Mouse (Mus musculus): ENCODE measurements around the gene Gabra5.

Gabra5 gene

GRCm38 (mm10) chr7:57386517-57387340 lies 123.1 kb downstream of the Gabra5 start, which contains the start of gene Gabrg3:
Gene Gabrg3 (minus strand): TSS chr7:57387188.
- peak in 1 of 2 experiments; percentile 3 for DNase-seq (ENCODE audit: low spot score in 2 of 2)

DNA sequence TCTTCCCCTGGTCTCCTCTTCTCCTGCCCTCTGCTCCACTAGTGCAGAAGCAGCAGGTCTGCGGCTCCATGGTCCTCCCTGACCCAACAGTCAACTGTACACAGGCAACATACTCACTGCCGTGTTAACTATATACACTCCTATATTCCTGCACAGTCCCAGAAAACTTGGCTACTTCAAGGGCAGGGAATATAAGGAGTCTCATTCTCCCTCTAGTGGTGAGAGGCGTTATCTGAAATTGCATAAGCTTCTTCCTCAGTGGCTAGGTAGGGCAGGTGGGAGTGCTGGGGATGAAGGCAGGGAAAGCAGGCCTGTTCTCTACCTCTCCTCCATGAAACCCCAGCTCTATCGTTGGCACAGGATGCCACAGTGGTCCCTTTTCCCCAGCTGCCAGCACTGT lies 125.7 kb downstream of the Gabra5 start:
- no peak for DNase-seq (ENCODE audit: low spot score in 2 of 2)

GRCm38 (mm10) chr7:57366013-57366390 lies 143.9 kb downstream of the Gabra5 start:
- no peak for DNase-seq (ENCODE audit: low spot score in 2 of 2)

- DNase-seq (ENCODE audit: low spot score in 2 of 2): no peak
Measured at GRCm38 (mm10) chr7:57365134-57366012, 144.5 kb downstream of the Gabra5 start.

GRCm38 (mm10) chr7:57363812-57364211 lies 146.0 kb downstream of the Gabra5 start:
- DNase-seq (ENCODE audit: low spot score in 2 of 2): no peak

GRCm38 (mm10) chr7:57357871-57358540 lies 151.9 kb downstream of the Gabra5 start:
- no peak for DNase-seq (ENCODE audit: low spot score in 2 of 2)

Measured in thymus, postnatal 10 days (tissue).